Mouse (Mus musculus) liver, embryonic 14.5 days (tissue): ENCODE results near the gene Tns1. TPM values are rescaled to one million over a fixed set of nuclear protein-coding genes. Genes with fewer than 3 reads are reported as not detected.

ENCODE experiments used
- ATAC-seq: fragments of 200-750 bp; cut with Nextera tagmentation; 2 replicates; pipeline ENCODE4 v1.8.0; 2017; ENCODE audit warnings: moderate number of reproducible peaks, mild to moderate bottlenecking, moderate library complexity; ENCODE audit not compliant: insufficient read depth
- DNase-seq, 3 experiments: peaks; one replicate each; pipeline ENCODE4 v3.0.0-alpha.2; 2012 to 2013; ENCODE audit warnings: low read depth in 3 of 3, low spot score in 3 of 3
- H3K27ac ChIP-seq: fragments of 300-500 bp; sonication (generic); 2 replicates; pipeline ENCODE4 v1.5.1; 2014; ENCODE audit warnings: moderate library complexity, mild to moderate bottlenecking, control low read depth, inconsistent platforms
- H3K27me3 ChIP-seq: fragments of 300-500 bp; sonication (generic); 2 replicates; pipeline ENCODE4 v1.6.1; 2014; ENCODE audit warnings: mild to moderate bottlenecking, low read length, moderate library complexity; ENCODE audit not compliant: control insufficient read depth, insufficient read depth
- H3K36me3 ChIP-seq: fragments of 300-500 bp; sonication (generic); replicated peaks from 2 replicates; pipeline ENCODE4 v1.6.1; 2014; ENCODE audit warnings: low read depth; ENCODE audit not compliant: control insufficient read depth, insufficient read depth
- H3K4me1 ChIP-seq, 2 experiments: fragments of 200-500 bp in 1 of 2; fragments of 300-500 bp in 1 of 2; sonication (generic) in 1 of 2; replicated peaks; 2 replicates each; pipeline ENCODE4 v1.6.1; 2012 to 2014; ENCODE audit warnings: antibody characterized with exemption in 1 of 2, inconsistent platforms in 1 of 2, low read length in 1 of 2; ENCODE audit not compliant: control insufficient read depth in 2 of 2, insufficient read depth in 2 of 2
- H3K4me2 ChIP-seq: fragments of 300-500 bp; sonication (generic); 2 replicates; pipeline ENCODE4 v1.6.1; 2014; ENCODE audit warnings: low read depth, mild to moderate bottlenecking, control low read depth, moderate library complexity
- H3K4me3 ChIP-seq, 2 experiments: fragments of 200-500 bp in 1 of 2; fragments of 300-500 bp in 1 of 2; sonication (generic) in 1 of 2; 2 replicates each; pipeline ENCODE4 v1.5.1; 2012 to 2014; ENCODE audit warnings: low read depth in 2 of 2, low read length in 2 of 2, mild to moderate bottlenecking in 2 of 2, control low read depth in 1 of 2, inconsistent platforms in 1 of 2, moderate library complexity in 1 of 2; ENCODE audit not compliant: insufficient read depth in 1 of 2
- H3K9ac ChIP-seq: fragments of 300-500 bp; sonication (generic); replicated peaks from 2 replicates; pipeline ENCODE4 v1.6.1; 2014; ENCODE audit warnings: mild to moderate bottlenecking, control low read depth, moderate library complexity
- H3K9me3 ChIP-seq: fragments of 300-500 bp; sonication (generic); 2 replicates; pipeline ENCODE4 v1.6.1; 2016; ENCODE audit warnings: low read length, mixed read lengths; ENCODE audit not compliant: control insufficient read depth
- CTCF ChIP-seq: IDR thresholded peaks from 2 replicates; pipeline ENCODE4 v1.5.1; 2016; ENCODE audit warnings: antibody characterized with exemption, low read depth, control low read depth
- EP300 ChIP-seq: IDR thresholded peaks from 2 replicates; pipeline ENCODE4 v1.6.1; 2016; ENCODE audit warnings: antibody characterized with exemption, low read depth
- WGBS: fragments of 180-500 bp; shearing (Covaris S2); extraction: QIAGEN DNeasy Blood & Tissue Kit; methylation state at CpG from one replicate; pipeline ENCODE4 v1.1.7; 2014; ENCODE audit not compliant: insufficient replicate concordance; 5-methylcytosine and 5-hydroxymethylcytosine counted together
- polyA plus RNA-seq, 2 experiments: library from polyadenylated mRNA; depleted of rRNA in 1 of 2; stranded (reverse) in 1 of 2; unstranded in 1 of 2; fragments of >200 nt; fragmentation: Nextera tagmentation in 1 of 2; extraction: Ambion mirVana in 1 of 2; gene quantifications; 2 replicates each; pipeline versions ENCODE4 v1.2.1 to v1.2.3; 2012 to 2014

Tns1 gene
- polyA plus RNA-seq, 2 experiments: 7.2 to 15.7 TPM

GRCm38 (mm10) chr1:73962049-73962448 lies 162.2 kb downstream of the Tns1 start:
- no peak overlapping the region for H3K4me2 ChIP-seq
- 81% methylated on average over 5 of the region's 5 CpGs for WGBS

GRCm38 (mm10) chr1:73959758-73960157 lies 164.5 kb downstream of the Tns1 start:
- Histone ChIP-seq H3K4me2 (no peak overlapping the region), H3K27ac (no peak overlapping the region), H3K4me1 (peaks cover 0 to 5% of the 10 kb centered on the region in 2 experiments; a peak in 1 of 4 replicates), H3K9ac (no peak overlapping the region), H3K9me3 (no peaks in the 10 kb centered on the region), H3K27me3 (no peaks in the 10 kb centered on the region), H3K36me3 (no peaks in the 10 kb centered on the region), H3K4me3 (no peak overlapping the region)
- no peak for DNase-seq
- TF ChIP-seq EP300 (no peak), CTCF (no peak)
- WGBS: 84% methylated on average over 10 of the region's 10 CpGs
- ATAC-seq: no peak

More at GRCm38 (mm10) chr1:73962049-73962448, 162.2 kb downstream of the Tns1 start:
- peaks cover 0 to 2% of the 10 kb centered on the region in 2 experiments; a peak in 1 of 4 replicates for H3K4me1 ChIP-seq
- no peak overlapping the region for H3K9ac ChIP-seq
- TF ChIP-seq CTCF (no peak), EP300 (no peak)
- no peak overlapping the region for H3K27ac ChIP-seq
- DNase-seq (no peak), ATAC-seq (no peak)
- H3K9me3 ChIP-seq: no peaks in the 10 kb centered on the region
- H3K4me3 ChIP-seq: no peak overlapping the region
- H3K27me3 ChIP-seq: no peaks in the 10 kb centered on the region
- H3K36me3 ChIP-seq: no peaks in the 10 kb centered on the region

- Histone ChIP-seq H3K4me2 (no peak overlapping the region), H3K4me1 (peaks cover 0 to 5% of the 10 kb centered on the region in 2 experiments; a peak in 1 of 4 replicates), H3K4me3 (no peak overlapping the region), H3K9me3 (no peaks in the 10 kb centered on the region), H3K9ac (no peak overlapping the region), H3K27ac (no peak overlapping the region), H3K27me3 (no peaks in the 10 kb centered on the region), H3K36me3 (no peaks in the 10 kb centered on the region)
- WGBS: 75% methylated on average over 6 of the region's 6 CpGs
- DNase-seq (no peak), ATAC-seq (no peak)
- no peak for TF ChIP-seq CTCF
- TF ChIP-seq EP300: no peak
Measured at GRCm38 (mm10) chr1:73959344-73959743, 164.9 kb downstream of the Tns1 start.

- Histone ChIP-seq H3K4me2 (no peak overlapping the region), H3K9me3 (no peaks in the 10 kb centered on the region), H3K9ac (no peak overlapping the region), H3K4me1 (peaks cover 0 to 5% of the 10 kb centered on the region in 2 experiments; a peak in 1 of 4 replicates), H3K27me3 (no peaks in the 10 kb centered on the region), H3K4me3 (no peak overlapping the region), H3K36me3 (peaks cover 2% of the 10 kb centered on the region; the same call in 1 of the 2 replicates), H3K27ac (no peak overlapping the region)
- 53% methylated on average over 9 of the region's 9 CpGs for WGBS
- no peak for ATAC-seq
- DNase-seq: no peak
- TF ChIP-seq EP300: no peak
- no peak for TF ChIP-seq CTCF
Measured at GRCm38 (mm10) chr1:73958210-73958983, 165.9 kb downstream of the Tns1 start.

GRCm38 (mm10) chr1:73957428-73957827 lies 166.8 kb downstream of the Tns1 start:
- WGBS: 59% methylated on average over 4 of the region's 4 CpGs

More at GRCm38 (mm10) chr1:73957428-73957827, 166.8 kb downstream of the Tns1 start:
- Histone ChIP-seq H3K9ac (no peak overlapping the region), H3K27ac (no peak overlapping the region), H3K9me3 (no peaks in the 10 kb centered on the region), H3K4me1 (peaks cover 0 to 3% of the 10 kb centered on the region in 2 experiments; a peak in 1 of 4 replicates), H3K4me2 (no peak overlapping the region), H3K36me3 (peaks cover 10% of the 10 kb centered on the region; the same call in 1 of the 2 replicates), H3K4me3 (no peak overlapping the region), H3K27me3 (no peaks in the 10 kb centered on the region)
- TF ChIP-seq EP300 (no peak), CTCF (no peak)
- no peak for ATAC-seq
- DNase-seq: no peak
